ENCODE assay signal across 25 mouse cellular contexts in the genomic region with DNA sequence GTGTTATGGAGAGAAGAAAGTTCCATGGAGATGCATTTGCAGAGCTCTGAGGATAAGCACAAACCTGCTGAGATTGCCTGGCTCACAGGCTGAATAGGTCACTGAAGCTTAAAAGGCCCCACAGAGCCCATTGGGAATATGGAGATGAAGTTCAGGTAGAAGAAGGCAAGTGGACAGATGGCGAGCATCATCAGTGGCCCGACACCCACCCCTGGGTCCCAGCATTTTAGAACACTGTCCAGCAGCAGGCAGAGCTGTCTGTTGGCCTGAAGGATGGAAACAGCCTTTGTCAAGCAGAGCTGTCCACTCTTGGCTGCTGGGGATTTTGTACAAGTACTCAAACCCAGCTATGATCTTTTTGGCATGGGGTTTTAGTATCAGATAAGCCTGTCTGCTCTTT.
"Had no signal": no experiment of that assay in that cellular context is flagged by ENCODE, and none has a peak within 500 bp of the region (broad histone marks: within the 10 kb centered on the region; RNA-seq: fewer than 3 reads in every experiment).

No protein-coding gene starts in this region.

- H3K4me3 ChIP-seq: heart, embryonic 10.5 days; heart, embryonic 13.5 days; heart, embryonic 15.5 days; hindbrain, embryonic 12.5 days; kidney, embryonic 15.5 days; limb, embryonic 13.5 days; limb, embryonic 15.5 days; liver, embryonic 12.5 days had no signal

- H3K27ac ChIP-seq: heart, embryonic 10.5 days; heart, embryonic 13.5 days; heart, embryonic 15.5 days; hindbrain, embryonic 12.5 days; hindbrain, embryonic 14.5 days; hindbrain, postnatal 0 days; kidney, embryonic 15.5 days; kidney, postnatal 0 days; limb, embryonic 13.5 days; limb, embryonic 15.5 days; liver, embryonic 12.5 days; liver, embryonic 14.5 days had no signal

- H3K4me1 ChIP-seq: heart, embryonic 10.5 days; heart, embryonic 15.5 days; hindbrain, embryonic 12.5 days; kidney, embryonic 15.5 days; limb, embryonic 13.5 days; limb, embryonic 15.5 days; liver, embryonic 12.5 days had no signal

- H3K27me3 ChIP-seq: heart, embryonic 13.5 days; heart, embryonic 15.5 days; hindbrain, embryonic 12.5 days; kidney, embryonic 15.5 days; limb, embryonic 15.5 days; liver, embryonic 12.5 days had no signal

- H3K36me3 ChIP-seq: heart, embryonic 10.5 days; heart, embryonic 13.5 days; heart, embryonic 15.5 days; hindbrain, embryonic 12.5 days; kidney, embryonic 15.5 days; limb, embryonic 13.5 days; limb, embryonic 15.5 days; liver, embryonic 12.5 days had no signal

- H3K9me3 ChIP-seq: heart, embryonic 10.5 days; heart, embryonic 13.5 days; heart, embryonic 15.5 days; hindbrain, embryonic 12.5 days; kidney, embryonic 15.5 days; limb, embryonic 13.5 days; limb, embryonic 15.5 days; liver, embryonic 12.5 days had no signal

- DNase-seq: gastrocnemius, postnatal 14 days; gastrocnemius, postnatal 36 days; heart, adult 18-20 months; heart, postnatal 14 days; heart, postnatal 36 days; kidney, adult 11 months; kidney, adult 2 months; kidney, adult 9 months; kidney, postnatal 14 days; kidney, postnatal 36 days; layer of hippocampus, adult 9-11 months; layer of hippocampus, postnatal 36 days had no signal

- ATAC-seq: hindbrain, postnatal 0 days; intestine, embryonic 16.5 days; liver, embryonic 12.5 days had no signal

- H3K4me2 ChIP-seq: heart, embryonic 13.5 days; heart, embryonic 15.5 days; hindbrain, embryonic 12.5 days; hindbrain, embryonic 14.5 days; kidney, embryonic 15.5 days; limb, embryonic 13.5 days; limb, embryonic 15.5 days; liver, embryonic 12.5 days had no signal

- H3K9ac ChIP-seq: heart, embryonic 13.5 days; heart, embryonic 15.5 days; hindbrain, embryonic 12.5 days; hindbrain, embryonic 14.5 days; kidney, embryonic 15.5 days; limb, embryonic 13.5 days; limb, embryonic 15.5 days; liver, embryonic 12.5 days; liver, embryonic 14.5 days had no signal
